Mouse (Mus musculus): ENCODE data around the gene Fam187b.
A peak's percentile ranks its signal among the peaks of the same experiment; 100 is the strongest.

Gene Fam187b

GRCm38 (mm10) chr7:31017104-31017901, 43.7 kb downstream of the Fam187b start:
- DNase-seq, result peak; percentile 25

GRCm38 (mm10) chr7:31028609-31029008, 55.0 kb downstream of the Fam187b start:
- DNase-seq, result no peak

GRCm38 (mm10) chr7:31030717-31031116, 57.1 kb downstream of the Fam187b start:
- no peak for DNase-seq

- DNase-seq, result no peak
Observed at GRCm38 (mm10) chr7:31031731-31032130, 58.1 kb downstream of the Fam187b start.

- DNase-seq, result peak; percentile 23
Observed at GRCm38 (mm10) chr7:31033409-31034165, 60.0 kb downstream of the Fam187b start.

- DNase-seq, result no peak
Observed at GRCm38 (mm10) chr7:31034789-31035188, 61.2 kb downstream of the Fam187b start.

- no peak for DNase-seq
Observed at GRCm38 (mm10) chr7:31035291-31035690, 61.7 kb downstream of the Fam187b start.

GRCm38 (mm10) chr7:31036917-31037316, 63.3 kb downstream of the Fam187b start:
- no peak for DNase-seq

- no peak for DNase-seq
Observed at GRCm38 (mm10) chr7:31037675-31038074, 64.1 kb downstream of the Fam187b start.

- DNase-seq, result no peak
Observed at GRCm38 (mm10) chr7:31039011-31039410, 65.4 kb downstream of the Fam187b start.
